Mouse (Mus musculus): Measurements from ENCODE around the gene Wiz.

Gene Wiz

DNA sequence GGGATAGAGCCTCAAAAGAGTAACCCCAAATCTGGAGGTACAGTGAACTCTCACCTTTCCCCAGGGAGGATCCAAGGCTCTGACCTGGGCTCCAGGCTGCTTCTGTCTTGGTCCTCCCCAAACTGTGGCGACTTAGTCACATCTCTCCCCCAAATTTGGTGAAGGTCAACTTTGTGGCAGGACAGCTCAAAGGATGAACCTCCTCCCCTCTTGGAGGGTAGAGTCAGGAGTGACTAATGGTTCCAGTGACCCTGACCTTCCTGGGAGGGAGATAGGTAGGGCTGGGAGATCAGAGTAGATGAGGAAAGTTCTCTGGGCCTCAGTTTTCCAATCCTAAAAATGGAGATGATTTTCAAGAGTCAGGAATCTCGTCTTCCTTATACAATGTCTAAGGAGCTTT, 10.5 kb downstream of the Wiz start:
- 86% methylated on average over 2 of the region's 2 CpGs for WGBS

DNA sequence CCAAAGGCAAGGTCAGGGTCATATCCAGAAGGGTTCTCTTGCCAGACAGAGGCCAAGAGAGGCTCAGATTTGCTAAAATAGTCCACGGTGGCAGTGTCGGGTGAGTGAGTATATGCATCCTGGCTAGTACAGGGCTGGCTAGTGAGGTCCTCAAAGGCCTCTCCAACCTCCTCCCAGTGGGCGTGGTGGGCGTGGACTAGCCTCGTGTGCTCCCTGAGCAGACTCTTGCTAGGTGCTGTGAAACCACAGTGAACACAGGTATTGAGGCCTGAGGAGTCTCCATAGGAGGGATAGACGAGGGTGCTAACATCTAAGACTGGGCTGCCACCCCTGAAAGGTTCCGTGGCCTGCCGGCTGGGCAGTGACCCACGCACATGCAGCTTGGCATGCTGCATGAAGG, 12.1 kb downstream of the Wiz start:
- 89% methylated on average over 9 of the region's 9 CpGs for WGBS

DNA sequence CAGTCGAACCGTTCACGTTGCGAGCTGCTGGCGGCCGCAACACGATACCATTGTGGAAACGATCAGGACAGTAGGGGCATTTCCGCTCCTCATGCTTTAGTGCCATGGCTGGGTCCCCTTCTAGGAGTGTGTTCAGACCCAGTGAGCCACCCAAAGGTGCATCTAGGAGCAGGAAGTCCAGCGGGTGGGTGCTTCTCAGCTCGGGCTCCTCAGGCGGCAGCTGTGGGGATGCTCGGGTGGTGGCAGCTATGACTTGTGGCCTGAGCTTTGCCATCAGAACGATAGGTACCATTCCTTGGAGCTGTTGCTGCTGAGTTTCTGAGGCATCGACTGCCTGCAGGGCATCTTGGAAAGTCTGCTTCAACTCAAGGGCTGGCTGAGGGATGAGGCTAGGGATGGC, 12.8 kb downstream of the Wiz start:
- 91% methylated on average over 15 of the region's 15 CpGs for WGBS

- 43% methylated on average over 12 of the region's 17 CpGs for WGBS
Observed at GRCm38 (mm10) chr17:32368991-32369578, 20.2 kb downstream of the Wiz start.

- WGBS = 88% methylated on average over 11 of the region's 11 CpGs
Observed at GRCm38 (mm10) chr17:32367706-32368105, 21.5 kb downstream of the Wiz start.

- 81% methylated on average over 1 of the region's 1 CpGs for WGBS
Observed at GRCm38 (mm10) chr17:32365296-32365695, 23.9 kb downstream of the Wiz start.

- 51% methylated on average over 5 of the region's 5 CpGs for WGBS
Observed at GRCm38 (mm10) chr17:32364850-32365249, 24.4 kb downstream of the Wiz start.

DNA sequence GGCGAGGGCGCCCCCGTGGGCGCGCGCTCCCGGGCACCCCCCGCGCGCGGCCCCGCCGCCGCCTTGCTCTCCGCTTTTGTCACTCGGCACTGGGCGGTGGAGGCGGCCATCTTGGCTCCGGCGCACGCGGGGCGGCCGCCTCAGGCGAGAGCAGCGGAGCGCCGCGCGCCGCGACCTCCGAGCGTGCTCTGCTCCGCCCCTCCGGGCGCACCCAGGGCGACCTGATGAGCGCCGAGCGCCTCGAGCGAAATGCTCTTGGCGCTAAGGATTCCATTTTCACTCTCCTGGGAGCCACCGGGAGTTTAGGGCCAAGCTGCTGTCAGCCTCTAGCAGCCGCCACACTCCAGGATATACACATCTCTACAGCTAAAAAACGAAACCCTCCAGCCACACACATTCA, 24.9 kb downstream of the Wiz start:
- under 1% methylated on average over 46 of the region's 47 CpGs for WGBS

- WGBS = 0% methylated on average over 39 of the region's 50 CpGs
Observed at GRCm38 (mm10) chr17:32363821-32364301, 25.4 kb downstream of the Wiz start.

DNA sequence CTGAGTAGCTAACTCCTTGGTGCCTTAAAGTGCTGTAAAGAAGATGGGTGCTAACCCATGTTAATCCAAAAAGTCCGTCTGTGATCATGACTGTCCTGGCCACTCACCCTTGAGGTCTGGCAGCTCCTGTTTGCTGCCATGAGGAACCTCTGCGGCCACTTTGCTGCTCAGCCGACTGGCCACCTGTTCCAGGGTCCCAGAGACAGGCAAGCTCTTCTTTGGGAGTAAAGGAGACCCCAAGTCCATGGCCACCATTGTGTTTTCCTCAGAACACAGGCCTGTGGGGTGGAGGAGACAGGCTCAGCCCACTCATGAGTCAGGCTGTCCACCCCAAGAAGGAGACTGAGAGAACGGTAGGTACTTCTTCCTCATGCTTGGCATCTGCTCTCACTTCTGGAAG, 26.6 kb downstream of the Wiz start:
- 70% methylated on average over 4 of the region's 4 CpGs for WGBS

GRCm38 (mm10) chr17:32359928-32360327, 29.3 kb downstream of the Wiz start:
- 81% methylated on average over 18 of the region's 18 CpGs for WGBS

- 75% methylated on average over 6 of the region's 6 CpGs for WGBS
Observed at GRCm38 (mm10) chr17:32358943-32359340, 30.3 kb downstream of the Wiz start.

DNA sequence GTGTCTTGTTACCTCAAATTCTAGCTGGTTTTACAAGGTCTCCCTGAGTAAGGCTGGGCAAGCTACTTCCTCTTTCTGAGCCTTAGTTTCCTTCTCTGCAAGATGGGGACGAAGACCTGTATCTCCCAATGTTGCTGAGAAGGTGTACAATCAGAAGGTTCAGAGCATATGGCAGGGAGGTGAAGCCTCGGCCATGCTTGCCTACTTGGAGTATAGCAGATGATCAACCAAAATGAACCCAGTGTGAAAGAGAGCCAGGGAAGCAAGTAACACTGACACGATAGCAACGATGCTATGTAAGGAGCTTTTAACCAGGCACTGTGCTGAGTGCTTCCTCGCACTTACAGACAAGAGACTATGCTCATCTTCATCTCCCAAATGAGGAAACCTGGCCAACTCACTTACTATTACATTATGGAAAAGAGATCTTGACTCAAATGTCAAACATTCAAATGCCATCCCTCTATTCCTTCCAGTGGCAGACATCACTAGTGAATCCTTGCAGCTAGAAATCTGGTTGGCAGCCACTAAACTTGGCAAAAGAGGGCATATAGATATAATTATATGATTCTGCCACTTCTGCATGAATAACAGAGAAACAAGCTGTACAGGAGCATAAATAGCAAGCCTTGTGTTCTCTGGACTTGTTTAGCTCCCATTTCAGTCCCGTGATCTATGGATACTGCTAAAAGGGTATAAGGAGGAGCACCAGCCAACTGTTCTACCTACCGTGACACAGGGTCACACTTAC, 30.9 kb downstream of the Wiz start:
- WGBS = 57% methylated on average over 7 of the region's 7 CpGs

DNA sequence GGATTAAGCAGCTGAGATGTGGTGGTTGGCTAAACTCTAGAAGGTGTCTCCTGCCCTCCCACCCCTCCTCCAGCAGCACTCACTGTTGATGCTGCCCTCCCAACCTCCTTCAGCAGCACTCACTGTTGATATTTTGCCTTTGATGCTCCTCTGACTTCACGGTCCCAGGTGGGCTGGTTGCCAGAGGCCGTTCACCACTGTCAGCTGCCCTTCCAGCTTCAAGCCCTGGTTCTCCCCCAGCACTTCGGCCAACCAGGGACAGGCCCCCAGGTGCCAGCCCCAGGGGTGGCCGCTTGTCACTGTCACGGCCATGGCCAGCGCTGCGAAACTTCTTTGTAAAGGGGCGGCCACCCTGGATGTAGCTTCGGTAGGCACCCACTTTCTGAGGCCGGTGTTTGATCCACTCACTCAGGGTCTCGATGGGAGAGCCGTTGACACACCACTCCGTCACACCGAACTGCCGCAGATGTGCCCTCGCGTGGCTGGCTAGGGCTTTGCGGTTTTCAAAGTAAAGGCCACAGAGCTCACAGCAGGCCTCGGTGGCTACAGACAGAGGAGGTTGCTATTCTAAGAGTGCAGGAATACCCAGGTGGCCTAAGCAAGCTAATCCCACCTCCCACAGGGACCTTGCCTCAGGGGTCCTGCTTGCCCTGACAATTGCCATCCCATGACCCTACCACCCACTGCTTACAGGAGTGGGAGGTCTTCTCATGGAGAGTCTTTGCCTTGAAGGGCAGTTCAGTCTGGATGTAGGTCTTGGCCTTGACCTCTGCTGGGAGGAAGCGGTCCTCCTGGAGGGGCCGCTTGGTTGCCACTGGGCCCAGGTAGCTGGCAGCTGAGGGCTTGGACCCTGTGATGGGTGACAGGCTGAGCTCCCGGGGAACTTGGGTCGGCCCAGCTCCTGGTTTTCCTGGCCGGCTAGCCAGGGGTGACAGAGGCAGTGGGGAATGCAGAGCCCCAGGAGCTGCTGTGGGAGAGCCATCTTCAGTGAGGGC, 32.2 kb downstream of the Wiz start:
- 84% methylated on average over 24 of the region's 24 CpGs for WGBS

- 91% methylated on average over 9 of the region's 9 CpGs for WGBS
Observed at GRCm38 (mm10) chr17:32356281-32356680, 33.0 kb downstream of the Wiz start.

DNA sequence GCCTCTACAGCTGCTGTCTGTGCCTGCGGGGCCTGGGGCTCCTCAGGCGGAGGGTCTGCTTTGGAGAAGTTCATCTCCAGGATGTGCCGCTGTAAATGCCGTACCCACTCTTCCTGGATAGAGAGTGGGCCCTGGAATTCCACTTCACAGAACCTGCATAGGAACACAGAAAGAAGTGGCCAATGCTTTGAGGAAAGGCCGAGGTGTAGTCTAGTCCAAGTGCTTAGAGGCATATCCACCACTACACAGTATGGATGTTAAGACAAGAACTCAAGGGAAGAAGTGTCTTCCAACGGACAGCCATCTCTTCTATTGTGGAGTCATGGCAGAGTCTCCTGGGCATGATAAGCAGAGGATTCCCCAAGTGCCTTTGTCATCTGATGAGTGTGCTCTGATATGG, 34.2 kb downstream of the Wiz start:
- 95% methylated on average over 6 of the region's 6 CpGs for WGBS

DNA sequence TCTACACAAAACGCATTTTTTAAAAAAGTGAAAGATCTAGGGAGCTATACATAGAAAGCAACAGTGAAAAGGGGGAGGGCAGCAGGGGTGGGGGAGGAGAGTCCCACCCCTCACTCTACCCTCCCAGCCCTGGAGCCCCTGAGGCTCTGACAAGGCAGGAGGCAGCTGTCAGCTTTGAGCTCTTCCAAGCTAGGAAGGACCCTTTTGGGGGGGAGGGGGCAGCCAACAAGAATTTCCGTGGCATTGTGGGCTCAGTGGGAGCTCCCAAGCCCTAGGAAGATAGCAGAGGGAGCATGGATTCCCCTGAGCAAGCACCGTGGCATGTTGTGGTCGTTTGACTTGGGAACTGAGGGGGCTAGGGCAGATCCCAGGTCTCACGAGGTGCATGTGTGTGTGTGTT, 35.0 kb downstream of the Wiz start:
- WGBS = 47% methylated on average over 5 of the region's 5 CpGs

GRCm38 (mm10) chr17:32353696-32354095, 35.5 kb downstream of the Wiz start:
- WGBS = 25% methylated on average over 4 of the region's 4 CpGs

DNA sequence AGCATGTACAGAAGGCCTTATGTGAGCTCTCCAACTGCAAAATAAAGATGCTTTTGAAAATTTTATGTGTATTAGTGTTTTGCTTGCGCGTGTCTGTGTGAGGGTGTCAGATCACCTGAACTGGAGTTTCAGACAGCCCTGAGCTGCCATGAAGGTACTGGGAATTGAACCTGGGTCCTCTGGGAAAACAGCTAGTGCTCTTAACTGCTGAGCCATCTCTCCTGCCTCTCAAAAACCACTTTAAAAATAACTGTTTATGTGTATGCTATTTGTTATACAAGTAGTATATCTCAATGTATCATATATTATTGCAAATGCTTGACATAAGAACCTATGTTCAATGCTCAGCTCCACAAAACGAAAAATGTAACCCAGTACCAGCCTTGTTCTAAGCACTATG, 38.0 kb downstream of the Wiz start:
- WGBS = 67% methylated on average over 3 of the region's 3 CpGs

- under 1% methylated on average over 37 of the region's 37 CpGs for WGBS
Observed at GRCm38 (mm10) chr17:32350382-32350983, 38.8 kb downstream of the Wiz start, which contains the start of gene Akap8l. Akap8l (minus strand) TSS chr17:32350607.

GRCm38 (mm10) chr17:32349851-32350381, 39.3 kb downstream of the Wiz start:
- under 1% methylated on average over 24 of the region's 24 CpGs for WGBS

All from cerebral cortex, adult 2 months (tissue).